Mouse (Mus musculus): ENCODE results near the gene Hlcs.

- TF ChIP-seq CTCF (IDR thresholded peaks at IDR 0.05; ENCODE audit: borderline replicate concordance, insufficient read depth, low read depth, low read length) (no peak), POLR2A (IDR thresholded peaks at IDR 0.05; ENCODE audit: borderline replicate concordance, insufficient read depth, low read length) (no peak)
Observed at GRCm38 (mm10) chr16:94262501-94262900, 50.9 kb downstream of the Hlcs start.

Data from cerebellum, adult 2 months (tissue).